Mouse (Mus musculus) bone marrow, adult 2 months (tissue): ENCODE measurements around the gene Ofcc1.

Experiments used
- CTCF ChIP-seq: fragments of 200-500 bp; IDR thresholded peaks from 2 replicates; pipeline ENCODE4 v1.5.1; 2011; ENCODE audit warnings: low read length, control low read depth; ENCODE audit not compliant: control insufficient read depth, insufficient read depth
- POLR2A ChIP-seq: fragments of 200-500 bp; IDR thresholded peaks from 2 replicates; pipeline ENCODE4 v1.6.1; 2011; ENCODE audit warnings: low read depth, mild to moderate bottlenecking, control low read depth, low read length, borderline replicate concordance; ENCODE audit not compliant: control insufficient read depth

DNA sequence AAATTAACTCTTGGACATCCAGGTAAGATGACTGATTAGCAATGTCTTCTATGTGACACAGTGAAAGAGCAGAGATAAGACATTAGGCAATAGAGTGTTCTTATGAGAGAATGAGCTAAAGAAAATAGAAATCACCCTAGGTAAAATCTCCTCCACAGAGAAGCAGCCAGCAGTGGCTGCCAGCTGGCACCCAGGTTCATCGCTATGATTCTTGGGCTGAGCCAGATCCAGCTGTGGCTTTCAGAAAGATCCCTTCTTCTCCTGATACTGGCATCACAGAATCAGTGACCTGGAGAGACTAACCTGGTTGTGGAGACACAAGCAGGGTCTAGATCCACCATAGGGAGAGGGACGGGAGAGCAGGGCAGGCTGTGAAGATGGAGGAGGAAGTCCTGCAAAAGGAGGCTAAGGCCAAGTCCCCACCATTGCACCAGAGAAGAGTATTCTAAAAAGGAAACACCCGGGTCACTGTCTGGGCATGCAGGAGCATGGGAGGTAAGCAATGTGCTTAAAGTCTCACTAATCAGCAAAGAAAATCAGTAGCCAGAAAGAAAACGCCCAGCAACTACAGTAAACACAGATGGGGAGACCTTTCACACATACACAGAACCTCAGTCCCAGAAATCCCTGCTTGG is 46.0 kb downstream of the Ofcc1 start:
- TF ChIP-seq CTCF (no peak), POLR2A (no peak)
